Mouse (Mus musculus): ENCODE measurements around the gene Lrch1. TPM values are rescaled to one million over a fixed set of nuclear protein-coding genes. Genes with fewer than 3 reads are reported as not detected.

Lrch1 gene
- polyA plus RNA-seq, 2 experiments, result 13.0 to 15.2 TPM

DNA sequence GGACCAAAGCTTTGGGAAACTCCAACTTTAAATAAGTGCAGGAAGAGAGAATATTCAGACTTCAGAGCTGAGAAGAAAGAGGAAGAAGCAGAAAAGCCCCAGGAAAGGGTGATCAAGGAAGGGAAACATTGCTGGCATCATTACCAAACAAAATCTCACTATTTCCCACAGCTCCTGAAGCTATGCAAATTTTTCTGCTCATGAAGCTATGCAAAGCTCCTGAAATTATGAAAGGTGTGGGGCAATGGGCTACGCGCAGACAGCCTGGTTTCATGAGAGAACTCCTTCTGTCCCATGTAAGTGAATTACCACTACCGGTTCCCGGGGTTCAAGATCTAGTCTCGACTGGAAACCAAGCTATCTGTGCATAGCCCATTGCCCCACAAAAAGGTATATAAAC lies 99.5 kb downstream of the Lrch1 start:
- H3K9ac ChIP-seq (ENCODE audit: low read depth, low read length, severe bottlenecking), result no peak overlapping the region
- DNase-seq (ENCODE audit: low spot score) (no peak), ATAC-seq (ENCODE audit: low FRiP score, low read depth) (no peak)
- TF ChIP-seq POLR2A (IDR thresholded peaks at IDR 0.05; ENCODE audit: borderline replicate concordance, extremely low read depth, insufficient read depth, insufficient read length), result no peak
- H3K27me3 ChIP-seq (ENCODE audit: control insufficient read depth, insufficient read depth, low read length), result no peaks in the 10 kb centered on the region
- H3K27ac ChIP-seq (replicated peaks; ENCODE audit: low read depth, low read length), result no peak overlapping the region
- H3K4me3 ChIP-seq (replicated peaks; ENCODE audit: low read length), result no peak overlapping the region
- WGBS, result 95% methylated on average over 5 of the region's 5 CpGs
- no peak overlapping the region for H3K4me2 ChIP-seq (replicated peaks; ENCODE audit: low read depth, low read length, severe bottlenecking)
- H3K9me3 ChIP-seq (ENCODE audit: control insufficient read depth, low read length), result no peaks in the 10 kb centered on the region
- no peaks in the 10 kb centered on the region for H3K36me3 ChIP-seq (ENCODE audit: control insufficient read depth, insufficient read depth, low read length)
- peaks cover 41% of the 10 kb centered on the region for H3K4me1 ChIP-seq (ENCODE audit: control insufficient read depth, insufficient read depth, low read length)

DNA sequence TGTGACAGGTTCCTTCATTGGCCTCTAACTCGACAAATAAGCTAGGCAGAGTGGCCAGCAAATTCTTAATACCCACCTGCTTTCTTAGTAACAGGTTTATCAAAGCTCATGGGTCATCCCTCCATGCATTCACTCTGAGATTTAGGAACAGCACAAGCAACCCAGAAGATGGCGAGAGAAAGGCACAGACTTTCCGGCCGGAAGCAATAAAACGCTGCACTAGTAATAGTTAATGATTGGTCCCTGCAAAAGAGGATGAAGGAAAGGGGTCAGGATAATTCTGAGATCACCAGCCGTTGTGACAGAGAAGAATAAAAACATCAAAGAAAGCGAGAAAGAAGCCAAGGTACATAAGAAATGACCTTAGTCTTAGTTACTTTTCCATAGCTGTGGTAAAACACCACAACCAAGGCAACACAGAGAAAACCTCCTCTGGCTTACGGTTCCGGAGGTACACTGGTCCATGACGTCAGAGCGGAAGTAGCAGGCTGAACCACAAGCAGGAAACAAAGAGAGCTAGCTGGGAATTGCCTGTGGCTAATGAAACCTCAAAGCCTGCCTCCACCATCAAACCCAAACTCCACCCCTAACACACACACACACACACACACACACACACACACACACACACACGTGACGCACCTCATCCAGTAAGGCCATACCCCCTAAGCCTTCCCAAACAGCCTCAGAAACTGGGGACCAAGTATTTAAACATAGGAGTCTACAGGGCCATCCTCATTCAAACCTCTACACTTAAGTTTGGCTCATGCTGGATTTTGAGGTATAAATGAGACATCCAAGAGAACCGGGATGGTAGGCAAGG lies 100.2 kb downstream of the Lrch1 start:
- WGBS, result 37% methylated on average over 14 of the region's 14 CpGs
- peak; percentile 24; the same call in 1 of the 2 replicates for ATAC-seq (ENCODE audit: low FRiP score, low read depth)
- Histone ChIP-seq H3K4me1 (ENCODE audit: control insufficient read depth, insufficient read depth, low read length) (peaks cover 34% of the 10 kb centered on the region), H3K27ac (replicated peaks; ENCODE audit: low read depth, low read length) (no peak overlapping the region), H3K9ac (ENCODE audit: low read depth, low read length, severe bottlenecking) (no peak overlapping the region), H3K4me3 (replicated peaks; ENCODE audit: low read length) (no peak overlapping the region), H3K9me3 (ENCODE audit: control insufficient read depth, low read length) (no peaks in the 10 kb centered on the region), H3K4me2 (replicated peaks; ENCODE audit: low read depth, low read length, severe bottlenecking) (no peak overlapping the region; the same call in 1 of the 2 replicates), H3K36me3 (ENCODE audit: control insufficient read depth, insufficient read depth, low read length) (no peaks in the 10 kb centered on the region), H3K27me3 (ENCODE audit: control insufficient read depth, insufficient read depth, low read length) (no peaks in the 10 kb centered on the region)
- no peak for TF ChIP-seq POLR2A (IDR thresholded peaks at IDR 0.05; ENCODE audit: borderline replicate concordance, extremely low read depth, insufficient read depth, insufficient read length)
- no peak for DNase-seq (ENCODE audit: low spot score)

DNA sequence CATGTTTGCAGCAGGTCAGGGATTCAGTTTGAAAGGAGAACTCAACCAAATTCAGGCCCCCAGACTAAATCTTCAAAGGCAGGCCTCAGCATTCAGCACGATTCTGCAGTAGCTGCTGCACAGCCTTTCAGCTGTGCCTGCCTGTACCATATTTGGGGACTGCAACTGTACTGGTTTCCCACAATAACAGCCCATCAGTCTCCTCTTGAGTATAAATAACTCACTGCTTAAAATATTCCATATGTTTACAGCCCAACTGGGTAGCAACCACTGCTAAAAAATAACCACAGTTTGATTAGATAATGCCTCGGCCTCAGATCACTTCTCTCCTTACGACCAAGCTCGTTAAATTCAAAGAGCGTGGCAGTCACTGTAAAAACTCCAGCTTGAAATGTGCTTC lies 101.0 kb downstream of the Lrch1 start:
- peaks cover 26% of the 10 kb centered on the region for H3K4me1 ChIP-seq (ENCODE audit: control insufficient read depth, insufficient read depth, low read length)
- peak; percentile 47 for DNase-seq (ENCODE audit: low spot score)
- no peak overlapping the region for H3K4me2 ChIP-seq (replicated peaks; ENCODE audit: low read depth, low read length, severe bottlenecking)
- ATAC-seq (ENCODE audit: low FRiP score, low read depth), result peak; percentile 54
- H3K9ac ChIP-seq (ENCODE audit: low read depth, low read length, severe bottlenecking), result no peak overlapping the region
- H3K36me3 ChIP-seq (ENCODE audit: control insufficient read depth, insufficient read depth, low read length), result no peaks in the 10 kb centered on the region
- no peaks in the 10 kb centered on the region for H3K9me3 ChIP-seq (ENCODE audit: control insufficient read depth, low read length)
- 14% methylated on average over 5 of the region's 5 CpGs for WGBS
- TF ChIP-seq POLR2A (IDR thresholded peaks at IDR 0.05; ENCODE audit: borderline replicate concordance, extremely low read depth, insufficient read depth, insufficient read length), result no peak
- H3K27me3 ChIP-seq (ENCODE audit: control insufficient read depth, insufficient read depth, low read length), result no peaks in the 10 kb centered on the region
- peak overlapping the region; percentile 49; the same call in 1 of the 2 replicates for H3K27ac ChIP-seq (replicated peaks; ENCODE audit: low read depth, low read length)
- H3K4me3 ChIP-seq (replicated peaks; ENCODE audit: low read length), result no peak overlapping the region

DNA sequence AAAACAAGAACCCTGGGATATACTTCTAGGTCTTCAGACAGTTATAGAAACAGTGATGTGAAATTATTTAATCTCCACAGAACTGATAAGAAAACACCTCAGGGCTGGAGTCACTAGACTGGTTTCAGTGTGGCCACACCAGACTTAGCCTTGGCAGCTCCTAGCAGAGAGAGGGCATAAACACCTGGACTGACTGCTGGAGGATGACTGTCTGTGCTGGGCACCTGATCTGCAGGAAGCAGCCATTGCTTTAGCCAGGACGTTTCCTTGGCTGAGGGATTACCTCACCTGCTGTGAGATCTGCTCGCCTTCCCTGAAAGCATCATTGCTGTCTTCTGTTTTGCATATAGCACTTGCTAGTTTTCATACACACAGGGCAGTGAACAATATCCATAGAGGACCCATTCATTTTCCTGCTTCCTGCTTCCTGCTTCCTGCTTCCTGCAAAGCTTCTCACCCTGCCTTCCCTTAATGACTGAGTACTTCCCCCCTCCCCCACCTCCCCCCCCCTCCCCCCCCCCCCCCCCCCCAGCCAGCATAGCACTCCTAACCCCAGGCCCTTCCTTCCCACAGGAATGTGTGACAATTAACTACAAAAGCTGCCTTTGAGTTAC lies 101.9 kb downstream of the Lrch1 start:
- 21% methylated on average over 2 of the region's 2 CpGs for WGBS
- no peaks in the 10 kb centered on the region for H3K36me3 ChIP-seq (ENCODE audit: control insufficient read depth, insufficient read depth, low read length)
- no peak overlapping the region for H3K4me2 ChIP-seq (replicated peaks; ENCODE audit: low read depth, low read length, severe bottlenecking)
- no peak for ATAC-seq (ENCODE audit: low FRiP score, low read depth)
- no peak overlapping the region for H3K9ac ChIP-seq (ENCODE audit: low read depth, low read length, severe bottlenecking)
- H3K9me3 ChIP-seq (ENCODE audit: control insufficient read depth, low read length), result no peaks in the 10 kb centered on the region
- H3K4me1 ChIP-seq (ENCODE audit: control insufficient read depth, insufficient read depth, low read length), result peaks cover 32% of the 10 kb centered on the region
- TF ChIP-seq POLR2A (IDR thresholded peaks at IDR 0.05; ENCODE audit: borderline replicate concordance, extremely low read depth, insufficient read depth, insufficient read length), result no peak
- no peaks in the 10 kb centered on the region for H3K27me3 ChIP-seq (ENCODE audit: control insufficient read depth, insufficient read depth, low read length)
- no peak for DNase-seq (ENCODE audit: low spot score)
- no peak overlapping the region for H3K4me3 ChIP-seq (replicated peaks; ENCODE audit: low read length)
- no peak overlapping the region for H3K27ac ChIP-seq (replicated peaks; ENCODE audit: low read depth, low read length)

DNA sequence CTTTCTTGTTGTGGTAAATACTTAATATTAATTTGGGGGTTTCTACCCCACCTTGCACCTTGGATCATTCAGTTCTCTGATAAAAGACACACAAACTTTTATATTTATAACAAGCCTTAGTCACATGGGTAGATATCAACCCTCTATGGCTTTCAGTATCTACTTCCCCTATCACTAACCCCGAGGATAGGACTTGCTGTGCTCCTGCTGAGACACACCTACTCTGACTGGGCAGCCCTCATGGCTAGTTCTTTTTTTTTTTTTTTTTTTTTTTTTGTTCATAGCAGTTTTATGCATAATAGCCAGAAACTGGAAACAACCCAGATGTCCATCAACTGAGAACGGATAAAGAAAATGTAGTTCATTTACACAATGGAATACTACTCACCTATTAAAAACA lies 106.0 kb downstream of the Lrch1 start:
- no peak for TF ChIP-seq POLR2A (IDR thresholded peaks at IDR 0.05; ENCODE audit: borderline replicate concordance, extremely low read depth, insufficient read depth, insufficient read length)

More for the DNA sequence above, 106.0 kb downstream of the Lrch1 start:
- Histone ChIP-seq H3K9ac (ENCODE audit: low read depth, low read length, severe bottlenecking) (no peak overlapping the region), H3K27me3 (ENCODE audit: control insufficient read depth, insufficient read depth, low read length) (no peaks in the 10 kb centered on the region), H3K27ac (replicated peaks; ENCODE audit: low read depth, low read length) (no peak overlapping the region), H3K4me1 (ENCODE audit: control insufficient read depth, insufficient read depth, low read length) (peaks cover 22% of the 10 kb centered on the region), H3K4me2 (replicated peaks; ENCODE audit: low read depth, low read length, severe bottlenecking) (no peak overlapping the region), H3K9me3 (ENCODE audit: control insufficient read depth, low read length) (no peaks in the 10 kb centered on the region), H3K36me3 (ENCODE audit: control insufficient read depth, insufficient read depth, low read length) (no peaks in the 10 kb centered on the region), H3K4me3 (replicated peaks; ENCODE audit: low read length) (no peak overlapping the region)
- ATAC-seq (ENCODE audit: low FRiP score, low read depth), result no peak
- no peak for DNase-seq (ENCODE audit: low spot score)
- 81% methylated on average over 2 of the region's 2 CpGs for WGBS

Measured in limb, embryonic 14.5 days (tissue).